Mouse (Mus musculus): ENCODE data around the gene Dnajc12. TPM values are rescaled to one million over a fixed set of nuclear protein-coding genes. Genes with fewer than 3 reads are reported as not detected.

The Dnajc12 gene
- polyA plus RNA-seq, 2 experiments, result 8.3 to 20.1 TPM

- peak; percentile 80 for ATAC-seq (ENCODE audit: insufficient read depth)
- Histone ChIP-seq H3K9me3 (ENCODE audit: control insufficient read depth, low read length) (no peaks in the 10 kb centered on the region), H3K4me1 (replicated peaks; ENCODE audit: control insufficient read depth in 2 of 2, insufficient read depth in 2 of 2, low read length in 1 of 2) (peaks cover under 1 to 12% of the 10 kb centered on the region in 2 experiments; a peak in 3 of 4 replicates), H3K4me2 (ENCODE audit: low read depth) (peak overlapping the region; percentile 86), H3K4me3 (ENCODE audit: insufficient read depth in 1 of 2, low read depth in 2 of 2, low read length in 2 of 2) (peak overlapping the region; percentile 59 to 76), H3K9ac (replicated peaks) (peak overlapping the region; percentile 73), H3K27me3 (ENCODE audit: control insufficient read depth, insufficient read depth, low read length) (no peaks in the 10 kb centered on the region), H3K36me3 (replicated peaks; ENCODE audit: control insufficient read depth, insufficient read depth, low read depth) (no peaks in the 10 kb centered on the region), H3K27ac (peak overlapping the region; percentile 59)
- under 1% methylated on average over 19 of the region's 19 CpGs for WGBS (ENCODE audit: insufficient replicate concordance)
- TF ChIP-seq CTCF (IDR thresholded peaks at IDR 0.05; ENCODE audit: low read depth), result no peak
- no peak for TF ChIP-seq EP300 (IDR thresholded peaks at IDR 0.05; ENCODE audit: low read depth)
- peak; percentile 72 to 81 (median 74) for DNase-seq (ENCODE audit: low read depth in 3 of 3, low spot score in 3 of 3)
These were observed 4.2 kb downstream of the Dnajc12 start for GRCm38 (mm10) chr10:63386444-63386843.

GRCm38 (mm10) chr10:63386991-63387390 lies 4.7 kb downstream of the Dnajc12 start:
- peak overlapping the region; percentile 73 for H3K9ac ChIP-seq (replicated peaks)
- peaks cover 0 to 7% of the 10 kb centered on the region in 2 experiments; a peak in 3 of 4 replicates for H3K4me1 ChIP-seq (replicated peaks; ENCODE audit: control insufficient read depth in 2 of 2, insufficient read depth in 2 of 2, low read length in 1 of 2)
- no peak for DNase-seq (ENCODE audit: low read depth in 3 of 3, low spot score in 3 of 3)
- no peak for TF ChIP-seq CTCF (IDR thresholded peaks at IDR 0.05; ENCODE audit: low read depth)
- TF ChIP-seq EP300 (IDR thresholded peaks at IDR 0.05; ENCODE audit: low read depth), result no peak
- H3K4me2 ChIP-seq (ENCODE audit: low read depth), result peak overlapping the region; percentile 86
- no peak overlapping the region; the same call in 1 of the 2 replicates for H3K27ac ChIP-seq
- H3K9me3 ChIP-seq (ENCODE audit: control insufficient read depth, low read length), result no peaks in the 10 kb centered on the region
- H3K36me3 ChIP-seq (replicated peaks; ENCODE audit: control insufficient read depth, insufficient read depth, low read depth), result no peaks in the 10 kb centered on the region
- no peak for ATAC-seq (ENCODE audit: insufficient read depth)
- no peaks in the 10 kb centered on the region for H3K27me3 ChIP-seq (ENCODE audit: control insufficient read depth, insufficient read depth, low read length)
- WGBS (ENCODE audit: insufficient replicate concordance), result 3% methylated on average over 10 of the region's 10 CpGs
- peak overlapping the region; percentile 59 to 76 for H3K4me3 ChIP-seq (ENCODE audit: insufficient read depth in 1 of 2, low read depth in 2 of 2, low read length in 2 of 2)

- no peak for ATAC-seq (ENCODE audit: insufficient read depth)
- Histone ChIP-seq H3K9me3 (ENCODE audit: control insufficient read depth, low read length) (no peaks in the 10 kb centered on the region), H3K4me3 (ENCODE audit: insufficient read depth in 1 of 2, low read depth in 2 of 2, low read length in 2 of 2) (no peak overlapping the region), H3K27me3 (ENCODE audit: control insufficient read depth, insufficient read depth, low read length) (no peaks in the 10 kb centered on the region), H3K9ac (replicated peaks) (no peak overlapping the region), H3K27ac (no peak overlapping the region), H3K4me1 (replicated peaks; ENCODE audit: control insufficient read depth in 2 of 2, insufficient read depth in 2 of 2, low read length in 1 of 2) (peaks cover 0 to 7% of the 10 kb centered on the region in 2 experiments; a peak in 2 of 4 replicates), H3K4me2 (ENCODE audit: low read depth) (peak overlapping the region; percentile 11; the same call in 1 of the 2 replicates), H3K36me3 (replicated peaks; ENCODE audit: control insufficient read depth, insufficient read depth, low read depth) (no peaks in the 10 kb centered on the region)
- DNase-seq (ENCODE audit: low read depth in 3 of 3, low spot score in 3 of 3), result no peak
- WGBS (ENCODE audit: insufficient replicate concordance), result 58% methylated on average over 4 of the region's 4 CpGs
- no peak for TF ChIP-seq EP300 (IDR thresholded peaks at IDR 0.05; ENCODE audit: low read depth)
- no peak for TF ChIP-seq CTCF (IDR thresholded peaks at IDR 0.05; ENCODE audit: low read depth)
These were observed 6.7 kb downstream of the Dnajc12 start for GRCm38 (mm10) chr10:63388948-63389347.

GRCm38 (mm10) chr10:63396963-63397362 lies 14.7 kb downstream of the Dnajc12 start:
- WGBS (ENCODE audit: insufficient replicate concordance), result 77% methylated on average over 10 of the region's 10 CpGs
- DNase-seq (ENCODE audit: low read depth in 3 of 3, low spot score in 3 of 3) (no peak), ATAC-seq (ENCODE audit: insufficient read depth) (no peak)
- no peaks in the 10 kb centered on the region for H3K27me3 ChIP-seq (ENCODE audit: control insufficient read depth, insufficient read depth, low read length)
- no peaks in the 10 kb centered on the region for H3K36me3 ChIP-seq (replicated peaks; ENCODE audit: control insufficient read depth, insufficient read depth, low read depth)
- no peak for TF ChIP-seq CTCF (IDR thresholded peaks at IDR 0.05; ENCODE audit: low read depth)
- TF ChIP-seq EP300 (IDR thresholded peaks at IDR 0.05; ENCODE audit: low read depth), result no peak
- no peaks in the 10 kb centered on the region for H3K9me3 ChIP-seq (ENCODE audit: control insufficient read depth, low read length)
- no peak overlapping the region for H3K9ac ChIP-seq (replicated peaks)
- H3K4me2 ChIP-seq (ENCODE audit: low read depth), result no peak overlapping the region
- H3K4me1 ChIP-seq (replicated peaks; ENCODE audit: control insufficient read depth in 2 of 2, insufficient read depth in 2 of 2, low read length in 1 of 2), result no peaks in the 10 kb centered on the region
- no peak overlapping the region for H3K27ac ChIP-seq
- H3K4me3 ChIP-seq (ENCODE audit: insufficient read depth in 1 of 2, low read depth in 2 of 2, low read length in 2 of 2), result no peak overlapping the region

- Histone ChIP-seq H3K4me1 (replicated peaks; ENCODE audit: control insufficient read depth in 2 of 2, insufficient read depth in 2 of 2, low read length in 1 of 2) (peaks cover 0 to 1% of the 10 kb centered on the region in 2 experiments; a peak in 1 of 4 replicates), H3K4me2 (ENCODE audit: low read depth) (no peak overlapping the region), H3K4me3 (ENCODE audit: insufficient read depth in 1 of 2, low read depth in 2 of 2, low read length in 2 of 2) (no peak overlapping the region), H3K36me3 (replicated peaks; ENCODE audit: control insufficient read depth, insufficient read depth, low read depth) (no peaks in the 10 kb centered on the region), H3K9me3 (ENCODE audit: control insufficient read depth, low read length) (no peaks in the 10 kb centered on the region), H3K27me3 (ENCODE audit: control insufficient read depth, insufficient read depth, low read length) (no peaks in the 10 kb centered on the region), H3K9ac (replicated peaks) (no peak overlapping the region), H3K27ac (no peak overlapping the region)
- WGBS (ENCODE audit: insufficient replicate concordance), result 76% methylated on average over 5 of the region's 5 CpGs
- DNase-seq (ENCODE audit: low read depth in 3 of 3, low spot score in 3 of 3) (no peak), ATAC-seq (ENCODE audit: insufficient read depth) (no peak)
- TF ChIP-seq CTCF (IDR thresholded peaks at IDR 0.05; ENCODE audit: low read depth) (no peak), EP300 (IDR thresholded peaks at IDR 0.05; ENCODE audit: low read depth) (no peak)
These were observed 20.7 kb downstream of the Dnajc12 start for GRCm38 (mm10) chr10:63402731-63403504.
